Mouse (Mus musculus): Measurements from ENCODE around the gene Pola2.

The Pola2 gene

DNA sequence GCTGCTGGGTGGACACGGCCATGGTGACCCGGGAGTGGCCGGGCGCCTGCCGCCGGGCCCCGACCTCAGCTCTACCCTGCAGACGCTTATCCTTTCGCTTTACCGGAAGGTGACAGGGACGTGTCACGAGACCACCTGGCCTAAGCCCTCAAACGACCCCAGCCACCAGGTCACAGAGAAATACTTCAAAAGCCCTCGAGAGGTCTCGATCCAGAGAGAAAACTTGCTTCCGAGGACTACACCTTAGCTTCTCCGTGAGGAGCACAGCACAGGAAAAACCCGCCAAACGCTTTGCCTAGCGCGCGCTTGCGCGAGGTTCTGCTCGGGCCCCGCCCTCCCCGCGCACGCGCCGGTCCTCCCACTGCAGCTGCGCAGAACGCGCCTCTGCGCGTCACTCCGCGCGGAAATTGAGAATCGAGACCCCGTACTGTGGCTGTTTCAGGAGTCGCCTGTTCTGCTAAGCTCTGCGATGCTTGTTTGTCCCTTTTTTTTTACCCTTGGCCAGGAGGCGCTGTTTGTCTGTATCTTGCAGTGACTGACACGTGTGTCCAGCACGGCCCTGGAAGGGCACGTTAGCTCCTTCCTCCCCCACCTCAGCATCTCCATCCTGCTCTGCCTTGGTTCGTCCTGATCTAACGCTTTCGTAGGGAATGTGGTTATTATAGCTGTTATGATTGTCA lies at the start of gene Pola2:
Gene Pola2, minus strand, starts transcription at position 320 of the 680 bp plus-strand sequence.
- in situ Hi-C loops (cut with MboI, MseI): loop anchor here (5.0 kb wide), 2 partner anchors 53 to 158 kb away; partner anchors contain the start of gene Capn1

DNA sequence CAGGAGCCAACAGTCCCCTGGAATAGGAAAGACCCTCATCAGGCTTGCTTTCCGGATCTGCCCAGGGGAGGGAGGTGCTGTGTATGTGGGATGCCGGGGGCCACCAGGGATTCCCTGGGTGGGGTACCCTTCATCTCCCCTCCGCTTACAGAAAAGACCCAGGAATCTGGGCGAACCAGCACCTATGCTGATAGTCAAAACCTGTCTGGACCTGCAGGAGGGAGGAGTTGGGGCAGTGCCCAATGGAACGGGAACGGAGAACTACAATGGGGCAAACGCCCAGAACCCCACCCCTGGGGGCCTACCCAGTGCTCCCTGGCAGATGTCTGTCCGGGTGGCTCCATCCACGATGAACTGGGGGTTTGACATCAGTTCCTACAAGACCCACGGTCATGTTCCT lies 49.7 kb upstream of the Pola2 start:
- in situ Hi-C loops (cut with MboI, MseI): no loop called here

DNA sequence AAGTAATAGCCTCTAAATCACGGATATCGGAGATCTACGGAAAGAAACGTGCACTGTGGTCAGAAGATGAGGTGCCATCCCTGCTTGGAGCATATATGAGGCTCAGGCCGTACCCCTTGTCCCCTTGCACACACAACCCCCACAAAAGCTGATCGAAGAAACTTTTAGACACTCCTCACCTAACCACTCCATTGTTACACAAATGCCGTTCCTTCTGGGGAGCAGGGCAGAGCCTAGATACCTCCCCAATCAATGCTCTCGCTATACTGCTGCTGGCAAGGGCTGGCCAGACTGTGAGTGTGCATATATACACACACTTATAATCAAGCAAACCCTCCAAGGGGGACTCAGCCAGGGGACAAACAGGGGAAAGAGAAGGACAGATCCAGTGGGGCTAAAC lies 45.1 kb upstream of the Pola2 start:
- in situ Hi-C loops (cut with MboI, MseI): no loop called here

DNA sequence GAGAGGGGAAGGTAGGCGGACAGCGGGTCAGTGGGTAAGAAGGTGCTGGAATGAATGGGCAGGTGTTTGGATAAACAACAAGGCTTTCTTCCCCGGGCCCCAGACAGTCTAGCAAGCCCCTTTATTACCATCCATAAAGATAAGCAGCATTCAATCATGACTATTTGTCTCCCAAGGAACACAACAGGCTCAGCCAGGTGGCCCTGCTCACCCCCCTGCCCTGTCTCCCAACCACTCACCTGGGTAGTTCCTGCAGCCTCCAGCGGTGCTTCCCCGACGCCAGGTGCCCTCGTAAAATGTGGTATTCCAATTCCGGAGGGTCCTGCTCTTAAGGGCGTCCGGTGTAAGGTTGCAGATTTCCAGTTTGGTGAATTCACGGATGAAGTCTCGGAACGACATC lies 43.0 kb upstream of the Pola2 start:
- in situ Hi-C loops (cut with MboI, MseI): no loop called here

DNA sequence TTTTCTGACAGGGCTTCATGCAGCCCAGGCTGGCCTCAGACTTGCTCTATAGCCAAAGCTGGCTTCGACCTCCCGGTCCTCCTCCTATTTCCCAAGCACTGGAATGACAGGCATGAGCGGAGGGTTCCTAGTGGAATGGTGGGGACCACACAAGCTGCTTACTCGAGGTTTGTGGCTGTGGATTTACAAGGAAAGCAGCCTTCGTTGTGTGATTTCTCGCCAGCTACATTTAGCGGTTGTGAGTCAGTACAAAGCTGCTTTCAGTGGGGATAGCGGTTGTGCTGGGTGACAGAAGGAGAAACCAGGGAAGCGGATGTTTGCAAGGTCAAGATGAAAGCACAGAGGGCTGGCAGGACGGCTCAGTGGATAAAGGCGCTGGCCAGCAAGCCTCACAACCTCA lies 41.5 kb upstream of the Pola2 start:
- in situ Hi-C loops (cut with MboI, MseI): no loop called here

DNA sequence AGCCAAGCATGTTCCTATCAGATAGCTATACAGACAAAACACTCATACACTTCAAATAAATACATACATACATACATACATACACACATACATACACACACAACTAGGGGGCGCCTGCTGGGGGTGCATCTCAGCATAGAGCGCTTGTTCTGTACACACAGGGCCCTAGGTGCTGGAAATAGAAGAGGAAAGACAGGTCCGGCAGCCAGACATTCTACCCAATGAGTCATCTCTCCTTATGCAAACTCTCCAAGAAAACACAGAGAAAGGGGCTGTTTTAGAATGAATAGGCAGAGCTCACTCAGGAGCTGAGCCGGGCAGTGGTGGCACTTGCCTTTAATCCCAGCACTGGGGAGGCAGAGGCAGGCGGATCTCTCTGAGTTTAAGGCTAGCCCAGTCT lies 36.0 kb upstream of the Pola2 start:
- in situ Hi-C loops (cut with MboI, MseI): loop anchor here (5.0 to 25.0 kb wide), 2 partner anchors 32 to 687 kb away; no protein-coding TSS in a partner anchor

DNA sequence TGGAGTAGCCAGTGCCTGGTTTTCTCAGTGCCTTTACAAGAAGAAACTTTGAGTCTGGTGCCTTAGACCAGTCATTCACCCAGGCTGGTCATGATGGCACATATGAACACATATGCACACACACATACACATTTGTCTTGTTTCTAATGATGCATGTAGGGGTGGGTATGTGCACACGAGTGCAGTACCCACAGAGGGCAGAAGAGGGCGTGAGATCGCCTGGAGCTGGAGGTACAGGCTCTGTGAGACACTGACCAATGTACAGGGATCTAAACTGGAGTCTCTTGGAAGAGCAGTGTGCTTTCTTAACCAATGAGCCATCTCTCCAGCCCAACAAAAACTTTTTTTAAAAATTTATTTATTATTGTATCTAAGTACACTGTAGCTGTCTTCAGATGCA lies 34.2 kb upstream of the Pola2 start:
- in situ Hi-C loops (cut with MboI, MseI): loop anchor here (5.0 to 25.0 kb wide), 2 partner anchors 34 to 689 kb away; no protein-coding TSS in a partner anchor

DNA sequence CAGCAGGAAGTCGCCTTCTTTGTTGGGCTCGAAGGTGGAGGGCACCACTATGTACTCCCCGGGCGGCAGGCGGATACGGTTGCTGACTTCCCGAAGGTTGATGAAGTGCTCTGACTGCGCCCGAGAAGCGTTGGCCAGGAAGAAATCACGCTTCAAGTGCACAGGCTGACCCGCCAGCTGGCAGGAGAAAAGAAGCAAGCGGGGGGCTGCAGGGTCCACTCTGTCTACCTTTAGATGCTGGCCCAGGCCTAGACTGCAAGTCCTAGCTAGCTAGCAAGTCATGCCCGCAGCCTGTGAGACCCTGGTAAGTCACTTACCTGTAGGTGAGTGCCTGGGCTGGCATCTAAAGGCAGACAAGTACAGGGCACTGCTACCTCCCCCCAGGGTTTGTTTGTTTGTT lies 30.7 kb upstream of the Pola2 start:
- in situ Hi-C loops (cut with MboI, MseI): loop anchor here (5.0 to 25.0 kb wide), 2 partner anchors 38 to 693 kb away; no protein-coding TSS in a partner anchor

DNA sequence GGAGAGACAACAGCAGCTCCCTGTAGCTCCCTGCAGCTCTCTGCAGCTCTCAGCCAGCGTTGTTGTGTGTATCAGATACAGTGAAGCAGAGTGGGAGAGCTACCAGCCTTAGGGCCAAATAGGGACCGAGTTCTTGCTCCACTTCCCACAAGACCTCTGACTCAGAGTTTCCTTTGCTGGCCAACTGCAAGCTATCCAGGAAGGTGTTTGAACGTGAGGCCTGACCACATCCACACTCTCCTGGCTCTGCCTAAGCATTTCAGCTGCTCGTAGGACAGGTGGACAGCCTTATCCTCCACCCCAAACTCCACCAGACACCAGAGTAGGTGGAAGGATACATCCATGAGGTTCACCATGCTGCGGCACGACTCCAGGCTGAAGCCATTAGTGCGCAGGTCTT lies 28.0 kb upstream of the Pola2 start:
- in situ Hi-C loops (cut with MboI, MseI): loop anchor here (25.0 kb wide), 1 partner anchor 695 kb away; no protein-coding TSS in a partner anchor

DNA sequence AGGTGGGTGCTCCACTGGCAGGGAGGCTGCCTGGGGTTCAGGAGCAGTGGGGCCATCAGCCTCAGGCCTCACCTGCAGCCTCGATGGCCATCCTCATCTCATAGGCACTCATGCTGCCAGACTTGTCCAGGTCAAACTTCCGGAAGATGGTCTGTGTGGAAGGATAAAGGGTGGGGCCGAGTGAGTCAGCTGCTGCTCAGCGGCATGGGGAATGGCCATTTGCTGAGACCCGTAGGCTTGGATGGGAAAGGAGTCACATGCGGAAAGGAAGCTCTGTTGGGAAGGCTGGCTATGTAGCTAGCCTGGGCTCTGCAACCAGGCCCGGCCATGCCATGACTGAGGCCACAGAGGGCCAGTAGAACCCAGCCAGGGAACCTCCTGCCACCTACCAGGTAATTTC lies 27.5 kb upstream of the Pola2 start:
- in situ Hi-C loops (cut with MboI, MseI): loop anchor here (25.0 kb wide), 1 partner anchor 696 kb away; no protein-coding TSS in a partner anchor

DNA sequence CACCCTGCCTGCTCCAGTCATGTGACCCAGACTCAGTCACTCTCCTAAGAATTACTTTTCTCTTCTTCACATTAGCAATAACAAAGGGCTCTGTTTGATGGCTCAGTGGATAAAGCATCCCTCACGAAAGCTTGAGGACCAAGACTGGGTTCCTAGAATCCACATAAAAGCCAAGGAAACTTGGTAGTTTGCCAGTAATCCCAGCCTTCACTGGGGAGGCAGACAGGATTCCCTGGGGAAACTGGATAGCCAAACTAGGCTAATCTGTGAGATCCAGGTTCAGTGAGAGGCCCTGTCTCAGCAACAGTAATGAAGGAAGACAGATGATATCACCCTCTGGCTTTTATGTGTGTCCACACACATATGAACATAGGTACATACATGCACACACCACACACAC lies 26.9 kb upstream of the Pola2 start:
- in situ Hi-C loops (cut with MboI, MseI): loop anchor here (25.0 kb wide), 1 partner anchor 696 kb away; no protein-coding TSS in a partner anchor

DNA sequence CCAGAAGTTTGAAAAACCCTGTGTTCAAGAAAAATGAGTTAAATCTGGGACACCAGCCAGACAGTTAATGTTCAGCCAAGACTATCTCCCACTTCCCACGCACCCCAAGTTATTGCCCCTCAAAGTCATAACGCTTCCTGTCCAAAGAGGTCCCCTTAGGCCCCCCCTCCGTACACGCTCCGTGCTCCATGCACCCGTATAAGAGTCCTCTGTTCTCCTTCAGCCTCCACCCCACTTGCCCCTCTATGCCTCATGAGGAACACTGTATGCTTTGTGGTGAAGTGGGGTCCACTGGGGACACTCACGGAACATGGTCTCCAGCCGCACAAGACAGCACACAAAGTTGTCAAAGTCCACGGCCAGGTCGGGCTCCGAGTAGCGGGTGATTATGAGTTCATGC lies 26.0 kb upstream of the Pola2 start:
- in situ Hi-C loops (cut with MboI, MseI): loop anchor here (25.0 kb wide), 1 partner anchor 697 kb away; no protein-coding TSS in a partner anchor

DNA sequence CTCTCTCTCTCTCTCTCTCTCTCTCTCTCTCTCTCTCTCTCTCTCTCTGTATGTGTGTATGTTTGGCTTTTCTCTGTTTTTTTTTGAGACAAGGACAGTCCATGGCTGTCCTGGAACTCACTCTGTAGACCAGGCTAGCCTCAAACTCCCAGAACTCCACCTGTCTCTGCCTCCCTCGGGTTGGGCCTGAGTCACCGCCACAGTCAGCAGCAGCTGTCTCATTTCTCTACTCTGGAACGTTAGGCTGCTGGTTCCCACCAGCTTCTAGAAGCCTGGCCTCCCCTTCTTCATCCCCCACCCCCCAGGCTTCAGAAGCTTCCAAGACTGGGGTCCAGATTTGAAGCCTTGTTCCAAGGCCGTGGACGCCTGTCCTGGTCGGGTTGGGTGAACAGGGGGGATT lies 25.6 kb upstream of the Pola2 start:
- in situ Hi-C loops (cut with MboI, MseI): loop anchor here (10.0 to 25.0 kb wide), 2 partner anchors 245 to 698 kb away; partner anchors contain the start of gene Ppp2r5b

DNA sequence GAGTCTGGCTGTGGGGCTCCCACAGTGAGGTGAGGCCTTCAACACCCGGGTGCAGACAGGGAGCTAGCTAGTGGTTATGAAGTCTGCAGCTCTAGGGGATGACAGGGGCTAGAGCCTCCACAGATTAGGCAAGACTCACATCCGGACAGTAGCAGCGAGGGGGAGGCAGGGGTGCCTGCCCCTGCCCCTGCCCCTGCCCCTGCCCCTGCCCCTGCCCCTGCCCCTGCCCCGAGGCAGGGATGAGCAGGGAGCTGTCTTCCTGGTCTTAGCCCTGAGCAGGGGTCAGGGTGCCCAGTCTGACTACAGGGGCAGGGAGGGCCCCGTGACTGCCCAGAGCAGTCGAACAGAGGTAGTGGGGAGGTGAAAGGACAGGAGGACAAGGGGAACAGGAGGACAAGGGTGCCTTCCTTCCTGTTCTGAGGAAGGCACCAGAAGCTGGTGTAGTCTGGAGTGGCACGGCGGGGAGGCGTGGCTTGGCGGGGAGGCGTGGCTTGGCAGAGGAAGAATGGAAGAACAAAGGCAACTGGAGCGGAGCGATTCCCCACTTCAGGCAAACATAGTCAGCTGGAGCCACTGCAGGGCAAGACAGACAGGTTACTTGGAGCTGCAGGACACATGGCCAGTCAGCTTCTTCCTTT lies 24.9 kb upstream of the Pola2 start:
- in situ Hi-C loops (cut with MboI, MseI): loop anchor here (10.0 to 25.0 kb wide), 2 partner anchors 246 to 698 kb away; partner anchors contain the start of gene Ppp2r5b

DNA sequence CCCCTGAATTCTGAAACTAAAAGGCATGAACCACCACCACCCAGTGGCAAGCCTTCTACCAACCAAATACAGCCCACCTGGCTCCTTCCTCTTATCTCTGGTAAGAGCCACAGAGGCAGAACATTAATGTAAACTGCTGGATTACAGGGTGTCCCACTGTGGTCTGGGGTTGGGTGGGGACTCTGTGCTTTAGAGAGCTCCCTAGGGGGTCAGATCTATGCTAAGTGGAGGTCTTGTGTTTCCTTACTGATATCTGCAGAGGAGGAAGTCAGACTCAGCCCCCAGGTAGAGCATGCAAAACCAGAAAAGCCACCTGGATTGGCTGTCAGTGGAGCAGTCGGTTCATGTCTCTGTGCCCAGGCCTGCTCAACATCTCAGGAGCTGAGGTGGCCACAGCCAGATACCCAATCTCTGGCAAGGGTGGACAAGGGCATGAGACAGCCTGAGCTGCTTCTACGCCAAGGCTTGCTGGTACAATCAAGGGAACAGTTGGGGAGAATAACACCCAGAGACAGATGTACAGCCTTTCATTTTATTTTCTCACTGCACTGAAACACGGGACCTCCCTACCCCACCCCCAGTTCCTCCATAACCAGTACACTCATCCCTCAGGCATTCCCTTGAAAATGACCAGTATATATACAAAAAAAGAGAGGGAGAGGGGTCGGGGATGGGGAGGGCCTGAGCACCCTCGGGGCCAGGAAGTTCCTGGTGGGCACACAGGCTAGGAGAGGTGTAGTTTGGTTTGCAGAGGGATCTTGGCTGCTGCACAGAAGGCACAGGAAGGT lies 24.2 kb upstream of the Pola2 start:
- in situ Hi-C loops (cut with MboI, MseI): loop anchor here (10.0 to 25.0 kb wide), 2 partner anchors 247 to 699 kb away; partner anchors contain the start of gene Ppp2r5b

DNA sequence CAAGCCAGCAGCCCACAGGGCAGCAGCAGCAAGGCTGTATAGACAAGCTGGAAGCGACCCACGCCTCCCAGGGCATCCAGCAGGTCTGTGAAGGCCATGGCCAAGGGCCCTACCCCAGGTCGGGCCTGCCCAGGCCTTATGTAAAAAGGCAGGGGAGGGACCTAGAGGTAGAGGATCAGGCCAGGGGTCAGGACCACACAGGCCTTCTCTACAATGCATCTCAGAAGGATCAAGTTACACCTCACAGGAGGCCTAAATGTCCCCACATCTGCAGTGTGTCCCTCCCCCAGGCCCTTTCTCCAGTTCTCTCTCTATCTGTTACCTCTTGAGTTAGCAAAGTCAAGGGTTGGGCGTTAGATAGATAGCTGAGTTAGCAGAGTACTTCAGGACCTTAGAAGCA lies 22.0 kb upstream of the Pola2 start, which contains the start of gene Slc22a20:
Gene Slc22a20, minus strand, starts transcription at position 101 of the 400 bp plus-strand sequence.
- in situ Hi-C loops (cut with MboI, MseI): loop anchor here (10.0 to 25.0 kb wide), 2 partner anchors 249 to 701 kb away; partner anchors contain the start of gene Ppp2r5b

DNA sequence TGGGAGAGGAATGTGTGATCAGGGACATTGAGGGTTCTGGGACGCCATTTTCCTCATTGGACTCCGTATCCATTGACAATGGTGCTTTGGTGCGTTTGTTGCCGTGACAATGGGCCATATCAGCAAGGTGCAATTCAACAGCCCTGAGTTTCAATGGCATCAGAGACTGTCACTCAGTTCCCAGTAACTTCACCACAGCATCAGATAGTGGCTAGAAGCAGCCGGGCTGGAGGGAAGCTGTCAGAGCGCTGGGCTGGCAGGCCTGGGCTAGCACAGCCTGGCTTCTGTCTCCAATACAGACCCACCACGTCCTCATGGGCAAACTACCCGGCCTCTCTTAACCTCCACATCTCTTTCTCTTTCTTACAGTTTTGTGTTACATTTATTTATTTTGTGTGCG lies 16.5 kb upstream of the Pola2 start:
- in situ Hi-C loops (cut with MboI, MseI): loop anchor here (10.0 to 25.0 kb wide), 2 partner anchors 254 to 707 kb away; partner anchors contain the start of gene Ppp2r5b

DNA sequence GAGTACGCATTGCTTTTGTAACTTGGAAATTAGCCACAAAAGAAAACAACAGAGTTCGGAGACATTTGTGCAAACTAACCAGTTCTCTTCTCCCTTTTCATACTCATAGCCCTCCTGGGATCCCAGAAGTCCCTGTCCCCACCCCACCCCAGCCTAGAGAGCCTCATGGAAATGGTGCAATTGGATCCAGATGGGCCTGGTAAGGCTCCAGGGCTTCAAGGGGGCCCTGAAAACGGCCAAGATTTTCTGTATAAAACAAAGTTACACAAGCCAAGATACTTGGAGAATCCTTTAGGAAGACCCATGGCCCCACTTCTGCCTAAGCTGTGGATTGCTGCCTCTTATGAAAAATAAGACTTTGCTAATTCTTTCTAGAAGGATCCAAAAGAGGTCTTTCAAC lies 13.7 kb upstream of the Pola2 start:
- in situ Hi-C loops (cut with MboI, MseI): loop anchor here (25.0 kb wide), 1 partner anchor 710 kb away; no protein-coding TSS in a partner anchor

DNA sequence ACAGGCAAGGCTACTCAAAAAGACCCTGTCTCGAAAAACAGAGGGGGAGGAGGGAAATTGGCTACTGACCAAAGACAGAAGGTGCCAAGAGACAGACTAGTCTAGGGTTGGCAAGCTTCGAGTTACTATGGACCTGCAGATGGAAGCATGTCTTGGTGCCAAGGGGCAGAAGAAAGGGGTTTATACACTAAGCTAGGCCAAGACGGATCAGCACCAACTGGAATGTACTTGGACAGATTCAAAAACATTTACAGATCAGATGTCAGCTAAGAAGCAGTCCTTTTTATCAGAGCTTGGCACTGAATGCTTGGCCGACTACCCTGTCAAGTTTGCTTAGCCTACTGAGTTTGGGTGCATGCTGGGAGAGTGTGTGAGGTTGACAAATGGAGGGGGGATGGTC lies 11.7 kb upstream of the Pola2 start:
- in situ Hi-C loops (cut with MboI, MseI): loop anchor here (25.0 kb wide), 1 partner anchor 712 kb away; no protein-coding TSS in a partner anchor

DNA sequence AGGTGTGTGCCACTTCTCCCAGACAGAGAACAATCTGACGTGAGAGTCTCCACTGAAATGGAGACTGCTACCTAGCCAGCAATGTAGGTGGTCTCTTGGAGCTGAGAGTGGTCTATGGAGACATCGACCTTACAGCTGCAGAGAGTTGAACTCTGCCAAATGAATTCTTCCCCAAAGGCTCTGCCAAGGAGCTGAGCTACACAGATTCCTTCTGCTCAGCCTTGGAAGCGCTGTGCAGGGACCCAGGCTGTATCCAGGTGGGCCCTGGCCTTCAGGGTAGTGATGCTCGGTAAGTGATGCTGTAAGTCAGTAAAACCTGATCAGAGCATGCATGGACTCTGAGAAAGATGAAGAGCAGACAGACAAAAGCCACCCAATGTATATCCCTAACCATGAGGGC lies 11.1 kb upstream of the Pola2 start:
- in situ Hi-C loops (cut with MboI, MseI): loop anchor here (25.0 kb wide), 1 partner anchor 712 kb away; no protein-coding TSS in a partner anchor

DNA sequence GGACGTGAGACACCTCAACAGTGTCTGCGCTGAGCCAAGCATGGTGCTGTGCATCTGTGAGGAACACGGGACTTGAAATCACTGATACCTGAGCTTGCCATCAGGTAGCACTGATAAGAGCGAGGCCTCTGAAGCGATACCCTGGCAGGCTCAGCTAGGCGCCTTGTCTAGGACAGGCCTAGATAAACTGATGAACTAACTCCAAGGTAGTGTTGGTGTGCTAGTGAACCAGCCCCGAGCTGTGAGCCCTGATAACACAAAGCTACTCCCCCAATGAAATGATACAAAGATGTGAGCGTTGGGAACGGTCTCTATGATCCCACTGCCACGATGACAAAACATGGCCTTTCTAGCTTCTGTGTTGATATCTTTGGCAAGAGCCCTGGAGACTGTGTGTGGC lies 3.7 kb upstream of the Pola2 start:
- in situ Hi-C loops (cut with MboI, MseI): no loop called here
